Mouse (Mus musculus) erythroblast, embryonic 14.5 days (primary cell): Measurements from ENCODE around the gene E2f8.

Experiments used
- GATA1 ChIP-seq: IDR thresholded peaks from 2 replicates; pipeline ENCODE4 v1.6.1; 2012; ENCODE audit warnings: low read length, inconsistent platforms, mixed read lengths
- TAL1 ChIP-seq: IDR thresholded peaks from 3 replicates; pipeline ENCODE4 v1.6.1; 2012; ENCODE audit warnings: low read length, inconsistent platforms, mixed read lengths

DNA sequence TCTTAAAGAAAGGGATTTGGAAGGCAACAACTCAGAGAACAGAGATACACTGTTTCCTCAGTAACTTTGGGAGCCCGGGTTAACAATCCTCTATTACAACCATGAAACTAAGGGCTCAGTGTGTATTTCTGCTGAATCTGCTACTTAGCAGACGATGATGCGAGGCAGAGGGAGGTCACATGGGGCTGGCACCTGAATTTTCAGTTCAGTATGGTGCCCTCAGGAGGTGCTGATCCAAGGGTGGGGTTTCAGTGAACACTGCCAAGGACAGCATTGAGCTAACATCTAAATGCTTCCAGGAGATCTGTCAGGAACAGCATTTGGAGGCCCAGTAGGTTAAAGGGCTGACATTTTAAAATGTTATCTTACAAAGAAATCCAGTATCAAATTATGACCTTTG lies 1.8 kb downstream of the E2f8 start:
- TF ChIP-seq TAL1 (no peak), GATA1 (no peak)
